Mouse (Mus musculus): ENCODE measurements around the gene Rbfox3.
A peak's percentile ranks its signal among the peaks of the same experiment; 100 is the strongest.

Gene Rbfox3

DNA sequence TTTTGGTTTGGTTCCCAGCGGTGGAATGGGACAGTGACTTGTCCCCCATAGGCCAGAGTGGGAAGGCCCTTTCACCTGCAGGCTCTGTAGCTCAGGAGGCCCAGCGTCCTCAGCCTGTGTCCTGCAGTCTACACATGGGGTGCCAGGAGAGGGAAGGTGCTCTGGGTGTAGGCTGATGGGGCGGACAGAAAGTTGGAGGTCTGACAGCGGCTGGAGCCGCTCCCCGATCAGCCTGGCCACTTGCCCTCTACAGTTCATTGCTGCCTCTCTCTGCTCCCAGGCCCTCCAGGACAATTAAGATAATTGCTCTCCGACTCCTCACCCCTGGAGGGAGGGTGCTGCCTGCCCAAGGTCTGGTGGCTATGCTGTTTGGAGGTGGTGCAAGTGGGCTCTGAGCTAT lies 392.7 kb downstream of the Rbfox3 start:
- TF ChIP-seq CTCF (conservative IDR thresholded peaks at IDR 0.05; ENCODE audit: low read length) = no peak
- TF ChIP-seq NANOG (IDR thresholded peaks at IDR 0.05; ENCODE audit: borderline replicate concordance, low read length) = no peak
- TF ChIP-seq POU5F1 (IDR thresholded peaks at IDR 0.05; ENCODE audit: borderline replicate concordance, low read length) = no peak
- Histone ChIP-seq H3K9me3 (ENCODE audit: low read length) (no peaks in the 10 kb centered on the region), H3K4me1 (replicated peaks; ENCODE audit: low read depth, low read length) (peaks cover 19% of the 10 kb centered on the region), H3K4me3 (replicated peaks; ENCODE audit: low read length) (no peak overlapping the region), H3K36me3 (ENCODE audit: insufficient read depth, low read length) (no peaks in the 10 kb centered on the region), H3K27me3 (ENCODE audit: insufficient read depth, low read length) (peaks cover 15% of the 10 kb centered on the region)

DNA sequence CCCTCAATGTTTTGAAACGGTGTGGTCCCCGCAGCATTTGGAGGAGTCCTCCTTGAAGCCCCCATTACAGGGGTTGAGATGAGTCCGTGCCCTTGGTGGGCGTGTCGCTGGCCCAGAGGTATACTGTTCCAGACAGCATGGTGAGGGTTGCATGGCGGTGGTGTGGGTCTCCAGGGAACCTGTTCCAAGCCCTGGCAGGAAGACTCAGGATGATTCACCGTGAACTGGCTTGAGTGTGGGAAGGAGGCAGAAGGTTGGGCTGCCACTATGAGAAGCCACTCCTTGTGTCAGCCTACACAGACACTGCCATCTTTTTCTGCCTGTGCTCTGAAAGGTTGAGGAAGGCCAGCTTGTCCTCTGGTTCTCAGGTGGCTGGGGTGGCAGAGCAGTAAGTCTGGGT lies 393.5 kb downstream of the Rbfox3 start:
- H3K9me3 ChIP-seq (ENCODE audit: low read length) = no peaks in the 10 kb centered on the region
- peaks cover 27% of the 10 kb centered on the region for H3K4me1 ChIP-seq (replicated peaks; ENCODE audit: low read depth, low read length)
- H3K27me3 ChIP-seq (ENCODE audit: insufficient read depth, low read length) = peaks cover 22% of the 10 kb centered on the region
- H3K36me3 ChIP-seq (ENCODE audit: insufficient read depth, low read length) = no peaks in the 10 kb centered on the region
- TF ChIP-seq CTCF (conservative IDR thresholded peaks at IDR 0.05; ENCODE audit: low read length) = no peak
- no peak for TF ChIP-seq NANOG (IDR thresholded peaks at IDR 0.05; ENCODE audit: borderline replicate concordance, low read length)
- TF ChIP-seq POU5F1 (IDR thresholded peaks at IDR 0.05; ENCODE audit: borderline replicate concordance, low read length) = no peak
- no peak overlapping the region for H3K4me3 ChIP-seq (replicated peaks; ENCODE audit: low read length)

DNA sequence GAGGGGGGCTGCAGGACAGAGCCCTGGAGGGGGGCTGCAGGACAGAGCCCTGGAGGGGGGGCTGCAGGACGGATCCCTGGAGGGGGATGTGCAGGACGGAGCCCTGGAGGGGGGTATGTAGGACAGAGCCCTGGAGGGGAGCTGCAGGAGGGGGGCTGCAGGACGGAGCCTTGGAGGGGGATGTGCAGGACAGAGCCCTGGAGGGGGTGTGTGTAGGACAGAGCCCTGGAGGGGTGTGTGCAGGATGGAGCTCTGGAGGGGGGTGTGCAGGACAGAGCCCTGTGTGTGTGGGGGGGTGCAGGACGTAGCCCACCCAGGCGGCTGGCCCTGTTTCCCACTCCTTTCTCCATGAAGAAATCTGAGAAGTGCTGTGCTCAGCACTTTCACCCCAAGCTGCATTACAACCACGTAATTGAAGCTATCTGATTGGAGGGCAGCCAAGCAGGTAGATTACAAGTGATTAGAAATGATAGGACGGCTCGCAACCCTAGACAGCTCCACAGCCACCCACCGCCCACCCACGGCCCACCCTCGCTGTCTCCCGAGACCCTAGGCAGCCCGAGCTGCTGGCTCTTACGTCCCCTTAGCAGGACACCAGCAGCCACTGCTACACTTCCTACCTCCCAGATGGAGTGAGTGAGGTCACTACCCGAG lies 399.0 kb downstream of the Rbfox3 start:
- Histone ChIP-seq H3K4me1 (replicated peaks; ENCODE audit: low read depth, low read length) (peaks cover 34% of the 10 kb centered on the region), H3K27me3 (ENCODE audit: insufficient read depth, low read length) (peaks cover 41% of the 10 kb centered on the region), H3K9me3 (ENCODE audit: low read length) (no peaks in the 10 kb centered on the region), H3K36me3 (ENCODE audit: insufficient read depth, low read length) (no peaks in the 10 kb centered on the region), H3K4me3 (replicated peaks; ENCODE audit: low read length) (no peak overlapping the region)
- TF ChIP-seq CTCF (conservative IDR thresholded peaks at IDR 0.05; ENCODE audit: low read length) (no peak), POU5F1 (IDR thresholded peaks at IDR 0.05; ENCODE audit: borderline replicate concordance, low read length) (no peak), NANOG (IDR thresholded peaks at IDR 0.05; ENCODE audit: borderline replicate concordance, low read length) (no peak)

DNA sequence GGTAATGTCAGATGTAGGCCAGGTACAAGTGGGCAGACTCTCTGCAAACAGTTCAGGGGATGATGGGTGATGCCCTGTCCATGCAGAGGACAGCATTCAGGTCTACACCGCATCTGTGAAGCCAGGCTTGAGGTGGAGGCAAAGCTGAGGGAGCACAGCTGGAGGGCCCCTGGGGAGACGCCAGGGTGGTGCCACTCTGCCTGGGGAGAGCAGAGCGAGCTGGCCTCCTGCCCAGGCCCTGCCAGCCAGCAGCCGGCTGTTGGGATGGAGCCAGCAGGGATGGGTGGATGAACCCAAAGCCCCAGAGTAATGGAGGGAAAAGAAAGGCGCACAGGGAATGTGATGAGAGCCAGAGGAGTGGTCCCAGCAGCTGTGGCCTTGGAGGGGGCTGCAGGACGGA lies 399.5 kb downstream of the Rbfox3 start:
- H3K4me3 ChIP-seq (replicated peaks; ENCODE audit: low read length) = no peak overlapping the region
- no peak for TF ChIP-seq NANOG (IDR thresholded peaks at IDR 0.05; ENCODE audit: borderline replicate concordance, low read length)
- TF ChIP-seq CTCF (conservative IDR thresholded peaks at IDR 0.05; ENCODE audit: low read length) = no peak
- TF ChIP-seq POU5F1 (IDR thresholded peaks at IDR 0.05; ENCODE audit: borderline replicate concordance, low read length) = no peak
- no peaks in the 10 kb centered on the region for H3K9me3 ChIP-seq (ENCODE audit: low read length)
- H3K27me3 ChIP-seq (ENCODE audit: insufficient read depth, low read length) = peaks cover 44% of the 10 kb centered on the region
- no peaks in the 10 kb centered on the region for H3K36me3 ChIP-seq (ENCODE audit: insufficient read depth, low read length)
- H3K4me1 ChIP-seq (replicated peaks; ENCODE audit: low read depth, low read length) = peaks cover 34% of the 10 kb centered on the region

DNA sequence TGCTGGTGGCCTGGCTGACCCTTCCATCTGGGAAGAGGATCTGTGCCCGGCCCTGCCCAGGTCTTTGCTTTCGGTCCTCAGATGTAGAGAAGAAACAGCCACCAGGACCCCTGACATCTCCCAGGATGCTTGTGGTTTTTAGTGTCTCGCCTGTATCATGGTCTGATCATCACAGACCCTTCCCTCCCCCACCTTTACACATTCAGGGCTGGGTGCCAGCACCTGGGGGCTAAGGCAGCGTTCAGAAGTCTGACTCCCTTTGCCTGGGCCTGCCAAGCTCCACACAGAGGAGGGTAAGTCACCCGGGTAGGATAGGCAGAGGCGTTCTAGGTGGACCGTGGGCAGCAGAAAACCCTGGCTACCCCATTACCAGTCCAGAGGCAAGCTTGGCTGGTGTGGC lies 403.1 kb downstream of the Rbfox3 start:
- peaks cover 21% of the 10 kb centered on the region for H3K4me1 ChIP-seq (replicated peaks; ENCODE audit: low read depth, low read length)
- no peak overlapping the region for H3K4me3 ChIP-seq (replicated peaks; ENCODE audit: low read length)
- H3K36me3 ChIP-seq (ENCODE audit: insufficient read depth, low read length) = no peaks in the 10 kb centered on the region
- no peaks in the 10 kb centered on the region for H3K9me3 ChIP-seq (ENCODE audit: low read length)
- no peak for TF ChIP-seq NANOG (IDR thresholded peaks at IDR 0.05; ENCODE audit: borderline replicate concordance, low read length)
- peaks cover 61% of the 10 kb centered on the region for H3K27me3 ChIP-seq (ENCODE audit: insufficient read depth, low read length)

DNA sequence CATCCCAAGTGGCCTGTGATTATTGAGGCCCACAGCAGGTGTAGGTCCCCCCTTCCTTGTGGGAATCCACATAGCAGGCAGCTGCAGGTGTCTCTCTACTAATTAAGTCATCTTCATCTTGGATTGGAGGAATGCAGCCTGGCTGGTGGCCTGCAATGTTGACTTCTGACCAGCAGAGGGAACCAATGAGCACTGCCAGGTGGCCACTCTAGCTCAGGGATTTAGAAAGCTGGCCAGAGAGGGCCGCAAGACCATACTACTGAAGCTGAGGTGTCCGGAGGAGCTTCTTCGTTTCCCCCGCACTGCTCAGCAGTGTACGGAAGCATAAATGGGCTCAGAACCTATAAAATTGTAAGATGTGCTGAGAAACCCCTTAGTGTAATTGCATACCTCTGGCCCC lies 403.5 kb downstream of the Rbfox3 start:
- Histone ChIP-seq H3K4me3 (replicated peaks; ENCODE audit: low read length) (no peak overlapping the region), H3K9me3 (ENCODE audit: low read length) (no peaks in the 10 kb centered on the region), H3K36me3 (ENCODE audit: insufficient read depth, low read length) (no peaks in the 10 kb centered on the region), H3K4me1 (replicated peaks; ENCODE audit: low read depth, low read length) (peaks cover 21% of the 10 kb centered on the region), H3K27me3 (ENCODE audit: insufficient read depth, low read length) (peaks cover 61% of the 10 kb centered on the region)
- TF ChIP-seq CTCF (conservative IDR thresholded peaks at IDR 0.05; ENCODE audit: low read length) = peak; percentile 99
- no peak for TF ChIP-seq POU5F1 (IDR thresholded peaks at IDR 0.05; ENCODE audit: borderline replicate concordance, low read length)
- no peak for TF ChIP-seq NANOG (IDR thresholded peaks at IDR 0.05; ENCODE audit: borderline replicate concordance, low read length)

DNA sequence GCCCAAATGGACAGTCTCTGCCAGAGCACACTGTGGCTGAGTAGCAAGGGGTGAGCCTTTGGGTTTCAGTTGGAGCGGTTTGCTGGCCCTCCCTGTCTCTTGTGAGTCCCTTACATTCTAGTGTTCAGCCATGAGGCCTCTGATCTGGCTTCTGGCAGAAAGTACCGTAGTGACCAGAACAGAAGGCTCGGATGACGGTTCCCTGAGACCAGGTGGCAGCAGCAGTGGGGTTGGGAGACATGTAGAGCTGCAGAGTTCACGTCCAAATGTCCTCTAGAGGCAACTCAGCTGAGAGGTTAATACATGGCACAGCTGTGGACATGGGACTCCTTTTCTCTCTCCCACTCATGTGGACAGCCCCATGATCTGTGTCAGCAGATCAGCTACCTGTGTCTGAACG lies 404.3 kb downstream of the Rbfox3 start:
- TF ChIP-seq POU5F1 (IDR thresholded peaks at IDR 0.05; ENCODE audit: borderline replicate concordance, low read length) (no peak), NANOG (IDR thresholded peaks at IDR 0.05; ENCODE audit: borderline replicate concordance, low read length) (no peak), CTCF (conservative IDR thresholded peaks at IDR 0.05; ENCODE audit: low read length) (no peak)
- H3K36me3 ChIP-seq (ENCODE audit: insufficient read depth, low read length) = no peaks in the 10 kb centered on the region

DNA sequence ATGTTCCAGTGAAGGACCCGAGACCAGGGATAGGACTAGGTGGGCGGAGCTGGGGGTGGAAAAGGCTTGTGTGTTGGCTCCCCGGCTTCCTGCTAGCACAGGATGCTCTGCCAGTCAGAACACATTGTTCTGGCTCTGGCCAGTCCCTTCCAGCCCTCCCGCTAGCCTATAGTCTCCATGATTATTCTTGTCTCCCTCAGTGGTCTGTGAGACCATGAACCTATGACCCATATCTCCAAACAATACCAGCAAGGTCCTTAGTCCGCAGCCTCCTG lies 407.3 kb downstream of the Rbfox3 start:
- no peaks in the 10 kb centered on the region for H3K9me3 ChIP-seq (ENCODE audit: low read length)
- H3K4me1 ChIP-seq (replicated peaks; ENCODE audit: low read depth, low read length) = peaks cover 22% of the 10 kb centered on the region
- TF ChIP-seq CTCF (conservative IDR thresholded peaks at IDR 0.05; ENCODE audit: low read length) = no peak
- TF ChIP-seq POU5F1 (IDR thresholded peaks at IDR 0.05; ENCODE audit: borderline replicate concordance, low read length) = no peak
- no peak for TF ChIP-seq NANOG (IDR thresholded peaks at IDR 0.05; ENCODE audit: borderline replicate concordance, low read length)
- H3K36me3 ChIP-seq (ENCODE audit: insufficient read depth, low read length) = no peaks in the 10 kb centered on the region
- peaks cover 68% of the 10 kb centered on the region for H3K27me3 ChIP-seq (ENCODE audit: insufficient read depth, low read length)
- H3K4me3 ChIP-seq (replicated peaks; ENCODE audit: low read length) = peak overlapping the region; percentile 58; the same call in 1 of the 2 replicates

More for the DNA sequence above, 404.3 kb downstream of the Rbfox3 start:
- Histone ChIP-seq H3K9me3 (ENCODE audit: low read length) (no peaks in the 10 kb centered on the region), H3K27me3 (ENCODE audit: insufficient read depth, low read length) (peaks cover 66% of the 10 kb centered on the region), H3K4me1 (replicated peaks; ENCODE audit: low read depth, low read length) (peaks cover 26% of the 10 kb centered on the region), H3K4me3 (replicated peaks; ENCODE audit: low read length) (no peak overlapping the region)
